ENCODE assay signal across 15 mouse cellular contexts in the genomic region with DNA sequence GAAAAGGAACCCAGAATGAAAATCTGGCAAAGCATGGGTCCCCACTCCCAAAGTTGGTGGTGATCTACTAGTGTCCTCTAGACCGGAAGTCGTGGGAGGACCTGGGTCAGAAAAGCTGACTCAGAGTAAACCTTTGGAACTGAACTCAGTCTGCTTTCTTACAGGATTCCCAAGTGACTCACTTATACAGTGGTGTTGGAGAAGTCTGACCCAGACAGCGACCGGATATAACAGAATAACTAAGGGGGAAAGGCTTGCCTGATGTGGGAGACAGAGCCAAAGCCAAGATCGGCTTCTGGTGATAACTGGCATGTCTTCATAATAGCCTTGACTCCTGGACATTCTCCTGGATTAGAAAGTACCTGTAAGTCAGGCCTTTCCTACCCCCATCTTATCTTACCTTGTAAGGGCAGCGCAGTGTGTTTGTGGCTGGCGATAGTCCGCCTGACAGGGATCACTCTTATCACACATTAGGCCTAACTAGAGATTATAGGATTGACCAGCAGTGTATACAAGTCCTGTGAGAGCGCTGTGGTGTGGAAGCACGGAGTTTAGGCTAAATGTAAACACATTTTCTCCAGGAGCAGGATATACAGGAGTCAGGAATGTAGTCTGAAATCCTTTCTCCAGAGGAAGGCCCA.
A peak's percentile ranks its signal among the peaks of the same experiment; 100 is the strongest.
DNase-seq lines count a peak whose midpoint lies in the region; ATAC-seq and TF ChIP-seq lines count a peak whose summit lies in the region.
"Had no signal": no experiment of that assay in that cellular context is flagged by ENCODE, and none has a peak within 500 bp of the region (broad histone marks: within the 10 kb centered on the region; RNA-seq: fewer than 3 reads in every experiment).

No protein-coding gene starts in this region.

- no peaks in the 10 kb centered on the region for H3K27me3 ChIP-seq in heart, postnatal 0 days (ENCODE audit: control insufficient read depth, insufficient read depth, low read length)
- no peaks in the 10 kb centered on the region for H3K27me3 ChIP-seq in lung, postnatal 0 days (replicated peaks; ENCODE audit: insufficient read depth, low read length)
- H3K27me3 ChIP-seq: forebrain, embryonic 13.5 days; hindbrain, embryonic 15.5 days; liver, embryonic 13.5 days had no signal

- WGBS in heart, postnatal 0 days: 33% methylated on average over 10 of the region's 10 CpGs
- WGBS in lung, postnatal 0 days: 37% methylated on average over 10 of the region's 10 CpGs

- H3K4me2 ChIP-seq in heart, postnatal 0 days (ENCODE audit: low read depth, low read length): no peak overlapping the region
- H3K4me2 ChIP-seq in lung, postnatal 0 days (replicated peaks; ENCODE audit: low read depth, low read length): no peak overlapping the region
- H3K4me2 ChIP-seq: forebrain, embryonic 13.5 days; hindbrain, embryonic 15.5 days; liver, embryonic 13.5 days had no signal

- no peak overlapping the region for H3K4me3 ChIP-seq in heart, postnatal 0 days (ENCODE audit: low read depth, low read length)
- no peak overlapping the region for H3K4me3 ChIP-seq in lung, postnatal 0 days (ENCODE audit: low read depth, low read length)
- H3K4me3 ChIP-seq: forebrain, embryonic 13.5 days; hindbrain, embryonic 15.5 days; liver, embryonic 13.5 days; midbrain, embryonic 10.5 days had no signal

- H3K9me3 ChIP-seq in heart, postnatal 0 days (replicated peaks; ENCODE audit: control insufficient read depth, low read length): no peaks in the 10 kb centered on the region
- no peaks in the 10 kb centered on the region for H3K9me3 ChIP-seq in lung, postnatal 0 days (ENCODE audit: low read length)
- H3K9me3 ChIP-seq: forebrain, embryonic 13.5 days; hindbrain, embryonic 15.5 days; liver, embryonic 13.5 days; midbrain, embryonic 10.5 days had no signal

- H3K4me1 ChIP-seq in heart, postnatal 0 days (ENCODE audit: control insufficient read depth, insufficient read depth): peaks cover 10% of the 10 kb centered on the region
- no peaks in the 10 kb centered on the region for H3K4me1 ChIP-seq in lung, postnatal 0 days (ENCODE audit: insufficient read depth, low read depth, low read length)
- H3K4me1 ChIP-seq: forebrain, embryonic 13.5 days had no signal

- DNase-seq in heart, postnatal 0 days (ENCODE audit: low spot score): peak; percentile 38
- no peak for DNase-seq in heart, adult 9 months (ENCODE audit: low spot score in 2 of 2)
- peak; percentile 50 for DNase-seq in lung, postnatal 0 days (ENCODE audit: low spot score)
- DNase-seq in lung, postnatal 25 days (ENCODE audit: low spot score): no peak
- peak; percentile 46 for DNase-seq in fibroblast of lung, adult 2 months (ENCODE audit: low read depth)
- DNase-seq in c-Kit-positive CD71-positive TER-119-positive erythroid progenitor cells, embryonic 14.5 days (ENCODE audit: low spot score): no peak
- no peak for DNase-seq in right cerebral cortex, postnatal 4 days
- DNase-seq: cerebellum, adult 11-12 months; kidney, postnatal 36 days; left cerebral cortex, postnatal 4 days; liver, embryonic 13.5 days; right cerebral cortex, postnatal 14 days had no signal

- H3K9ac ChIP-seq in heart, postnatal 0 days (replicated peaks; ENCODE audit: low read depth, low read length): no peak overlapping the region
- no peak overlapping the region for H3K9ac ChIP-seq in lung, postnatal 0 days (replicated peaks; ENCODE audit: low read depth)
- H3K9ac ChIP-seq: forebrain, embryonic 13.5 days; hindbrain, embryonic 15.5 days; liver, embryonic 13.5 days had no signal

- no peaks in the 10 kb centered on the region for H3K36me3 ChIP-seq in heart, postnatal 0 days (replicated peaks; ENCODE audit: control insufficient read depth, insufficient read depth, low read length)
- no peaks in the 10 kb centered on the region for H3K36me3 ChIP-seq in lung, postnatal 0 days (ENCODE audit: insufficient read depth, low read length)
- H3K36me3 ChIP-seq: hindbrain, embryonic 15.5 days; liver, embryonic 13.5 days; midbrain, embryonic 10.5 days had no signal

- ATAC-seq in heart, postnatal 0 days (ENCODE audit: insufficient read depth, low read depth): no peak; the same call in 1 of the 2 replicates
- peak; percentile 63 for ATAC-seq in lung, postnatal 0 days
- ATAC-seq: forebrain, embryonic 13.5 days had no signal

- H3K27ac ChIP-seq in heart, postnatal 0 days (ENCODE audit: low read depth): peak overlapping the region; percentile 5; the same call in 1 of the 2 replicates
- H3K27ac ChIP-seq in lung, postnatal 0 days (ENCODE audit: low read length): no peak overlapping the region
- H3K27ac ChIP-seq: forebrain, embryonic 13.5 days; hindbrain, embryonic 15.5 days; liver, embryonic 13.5 days; midbrain, embryonic 10.5 days had no signal

- no peak for TF ChIP-seq EP300 in heart, postnatal 0 days (IDR thresholded peaks at IDR 0.05; ENCODE audit: low read depth)
- no peak for TF ChIP-seq EP300 in lung, postnatal 0 days (IDR thresholded peaks at IDR 0.05)

- TF ChIP-seq CTCF in heart, postnatal 0 days (IDR thresholded peaks at IDR 0.05; ENCODE audit: low read depth): no peak
- no peak for TF ChIP-seq CTCF in lung, postnatal 0 days (IDR thresholded peaks at IDR 0.05)

Comparison
In these comparisons a context has a peak if more than half of its experiments do, and no peak if none do; other contexts are left out.
1. DNase-seq: peak in heart, postnatal 0 days (single experiment), lung, postnatal 0 days (single experiment) and fibroblast of lung, adult 2 months (single experiment); none in heart, adult 9 months (0 of 2), lung, postnatal 25 days (single experiment), c-Kit-positive CD71-positive TER-119-positive erythroid progenitor cells, embryonic 14.5 days (single experiment) and right cerebral cortex, postnatal 4 days (single experiment).